Comparison of ENCODE assay signal across 7 mouse cellular contexts in the genomic region with DNA sequence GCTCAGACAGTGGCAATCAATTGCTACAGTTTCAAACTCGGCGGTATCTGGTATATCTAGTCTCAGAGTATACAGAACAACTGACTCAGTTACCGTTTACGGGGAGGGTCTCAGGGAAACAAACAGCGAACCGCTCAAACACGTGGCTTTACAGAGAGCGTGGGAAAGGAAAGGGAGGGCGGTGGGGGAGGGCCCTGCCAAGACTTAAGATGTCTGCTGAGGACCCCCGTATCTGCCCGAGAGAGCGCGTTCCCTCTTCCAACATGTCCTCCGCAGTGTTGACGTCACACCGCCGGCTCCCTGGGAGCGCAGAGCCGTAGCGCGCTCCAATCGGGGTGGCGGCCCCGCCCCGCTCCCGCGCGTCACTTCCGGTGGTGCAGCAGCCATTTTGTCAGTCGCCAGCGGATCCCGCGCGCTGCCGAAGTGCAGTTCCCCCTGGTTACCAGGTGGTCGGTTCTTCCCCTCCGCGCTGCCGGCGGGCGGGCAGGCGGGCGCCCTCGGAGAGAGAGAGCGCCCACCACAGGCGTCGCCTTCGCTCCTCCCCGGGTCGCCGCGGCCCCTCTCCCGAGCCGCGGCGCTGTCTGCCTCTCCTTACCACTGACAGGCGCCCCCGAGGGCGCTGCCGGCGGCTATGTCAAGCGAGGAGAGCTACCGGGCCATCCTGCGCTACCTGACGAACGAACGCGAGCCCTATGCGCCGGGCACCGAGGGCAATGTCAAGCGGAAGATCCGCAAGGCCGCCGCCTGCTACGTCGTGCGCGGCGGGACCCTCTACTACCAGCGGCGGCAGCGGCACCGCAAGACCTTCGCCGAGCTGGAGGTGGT. TPM values are rescaled to one million over a fixed set of nuclear protein-coding genes. Genes with fewer than 3 reads are reported as not detected.
A peak's percentile ranks its signal among the peaks of the same experiment; 100 is the strongest.
DNase-seq lines count a peak whose midpoint lies in the region; ATAC-seq lines count a peak whose summit lies in the region.

A gene (plus strand): TSS at position 453 of the 825 bp plus-strand sequence.

- H3K9me3 ChIP-seq in embryonic facial prominence, embryonic 11.5 days (replicated peaks; ENCODE audit: control insufficient read depth, low read length) = no peaks in the 10 kb centered on the region
- H3K9me3 ChIP-seq in limb, embryonic 10.5 days (replicated peaks) = no peaks in the 10 kb centered on the region
- H3K9me3 ChIP-seq in midbrain, embryonic 13.5 days = no peaks in the 10 kb centered on the region

- H3K36me3 ChIP-seq in embryonic facial prominence, embryonic 11.5 days (replicated peaks; ENCODE audit: control insufficient read depth, insufficient read depth, low read depth, low read length) = peaks cover 6% of the 10 kb centered on the region
- peaks cover 52% of the 10 kb centered on the region for H3K36me3 ChIP-seq in limb, embryonic 10.5 days
- H3K36me3 ChIP-seq in midbrain, embryonic 13.5 days = peaks cover 41% of the 10 kb centered on the region

- peak within 1 kb of the TSS; percentile 82 for H3K27ac ChIP-seq in embryonic facial prominence, embryonic 11.5 days (replicated peaks; ENCODE audit: low read depth, low read length)
- peak within 1 kb of the TSS; percentile 89 for H3K27ac ChIP-seq in limb, embryonic 10.5 days
- peak within 1 kb of the TSS; percentile 90 for H3K27ac ChIP-seq in midbrain, embryonic 13.5 days

- ATAC-seq in embryonic facial prominence, embryonic 11.5 days (replicated peaks; ENCODE audit: insufficient number of reproducible peaks, low FRiP score, low TSS enrichment, low read depth) = peak; percentile 98
- peak; percentile 72 for ATAC-seq in granulocyte monocyte progenitor cell, adult 5-6 weeks (replicated peaks; ENCODE audit: poor library complexity, severe bottlenecking)
- peak; percentile 99 for ATAC-seq in midbrain, embryonic 13.5 days

- WGBS in embryonic facial prominence, embryonic 11.5 days = under 1% methylated on average over 83 of the region's 86 CpGs
- under 1% methylated on average over 84 of the region's 86 CpGs for whole genome bisulfite sequencing in limb, embryonic 10.5 days
- under 1% methylated on average over 66 of the region's 86 CpGs for WGBS in midbrain, embryonic 13.5 days

- DNase-seq in adrenal gland, postnatal 14 days = peak; percentile 100
- peak; percentile 99 for DNase-seq in embryonic facial prominence, embryonic 11.5 days (ENCODE audit: low spot score)
- peak; percentile 97 for DNase-seq in kidney, adult 11 months
- peak; percentile 100 for DNase-seq in limb, embryonic 10.5 days (ENCODE audit: low spot score)
- peak; percentile 99 for DNase-seq in spleen, adult 12 weeks (ENCODE audit: low spot score)

- H3K4me1 ChIP-seq in embryonic facial prominence, embryonic 11.5 days (ENCODE audit: control insufficient read depth, insufficient read depth, low read length) = no peaks in the 10 kb centered on the region
- H3K4me1 ChIP-seq in limb, embryonic 10.5 days = peaks cover 12% of the 10 kb centered on the region
- H3K4me1 ChIP-seq in midbrain, embryonic 13.5 days (replicated peaks) = peaks cover 36% of the 10 kb centered on the region

- H3K4me2 ChIP-seq in embryonic facial prominence, embryonic 11.5 days (ENCODE audit: low read depth, low read length) = peak within 1 kb of the TSS; percentile 54
- H3K4me2 ChIP-seq in midbrain, embryonic 13.5 days (replicated peaks) = peak within 1 kb of the TSS; percentile 80

- H3K9ac ChIP-seq in embryonic facial prominence, embryonic 11.5 days (replicated peaks; ENCODE audit: low read length) = peak within 1 kb of the TSS; percentile 86
- peak within 1 kb of the TSS; percentile 94 for H3K9ac ChIP-seq in midbrain, embryonic 13.5 days (replicated peaks)

- H3K4me3 ChIP-seq in embryonic facial prominence, embryonic 11.5 days (ENCODE audit: low read depth, low read length) = peak within 1 kb of the TSS; percentile 100
- peak within 1 kb of the TSS; percentile 91 for H3K4me3 ChIP-seq in limb, embryonic 10.5 days
- H3K4me3 ChIP-seq in midbrain, embryonic 13.5 days (replicated peaks) = peak within 1 kb of the TSS; percentile 100

- H3K27me3 ChIP-seq in embryonic facial prominence, embryonic 11.5 days (ENCODE audit: control insufficient read depth, insufficient read depth, low read length) = no peaks in the 10 kb centered on the region
- H3K27me3 ChIP-seq in limb, embryonic 10.5 days (ENCODE audit: low read depth, poor library complexity, severe bottlenecking) = no peaks in the 10 kb centered on the region
- H3K27me3 ChIP-seq in midbrain, embryonic 13.5 days = no peaks in the 10 kb centered on the region

RNA-seq across cellular contexts. Expression of the gene that starts here (rescaled TPM):
- 19.4 and 19.9 TPM in 2 replicates for total RNA-seq in adrenal gland, postnatal 14 days (2021)
- polyA plus RNA-seq in embryonic facial prominence, embryonic 11.5 days (2014; fragmentation: Nextera tagmentation; extraction: Ambion mirVana) = 17.1 and 19.0 TPM in 2 replicates
- 28.3 and 30.6 TPM in 2 replicates for total RNA-seq in granulocyte monocyte progenitor cell, adult 5-6 weeks (2014; fragmentation: Nextera tagmentation)
- 41.1 and 48.1 TPM in 2 replicates for total RNA-seq in granulocyte monocyte progenitor cell, adult 5-6 weeks (2017)
- 16.0 and 19.2 TPM in 2 replicates for polyA plus RNA-seq in limb, embryonic 10.5 days (2016; fragmentation: Nextera tagmentation; extraction: Ambion mirVana)
- 21.2 and 21.4 TPM in 2 replicates for polyA plus RNA-seq in midbrain, embryonic 13.5 days (2015; fragmentation: Nextera tagmentation; extraction: Ambion mirVana)

Comparison
In these comparisons a context has a peak if more than half of its experiments do, and no peak if none do; other contexts are left out.
1. Peak in every context shown above with its lines: DNase-seq, ATAC-seq, H3K4me3 ChIP-seq and H3K27ac ChIP-seq.